16 mouse cellular contexts compared by ENCODE assay signal in genomic region chr11:86434106-86434505, GRCm38 (mm10). TPM values are rescaled to one million over a fixed set of nuclear protein-coding genes. Genes with fewer than 3 reads are reported as not detected.
DNase-seq lines count a peak whose midpoint lies in the region; ATAC-seq lines count a peak whose summit lies in the region.
"Had no signal": no experiment of that assay in that cellular context is flagged by ENCODE, and none has a peak within 500 bp of the region (broad histone marks: within the 10 kb centered on the region; RNA-seq: fewer than 3 reads in every experiment).

No protein-coding gene starts in this region.

- DNase-seq in frontal cortex, adult 2 months (ENCODE audit: extremely low spot score in 1 of 2, low spot score in 1 of 2) = peak; percentile 24 to 65
- no peak for DNase-seq in frontal cortex, postnatal 14 days (ENCODE audit: low spot score in 2 of 2)
- peak; percentile 25 to 50 for DNase-seq in right cerebral cortex, adult 2 months (ENCODE audit: low spot score in 2 of 2)
- no peak for DNase-seq in right cerebral cortex, postnatal 36 days (ENCODE audit: low spot score in 2 of 2)
- DNase-seq in layer of hippocampus, adult 9-11 months = peak; percentile 74
- DNase-seq in cerebellum, postnatal 10 days = no peak
- DNase-seq: adrenal gland, postnatal 10 days; B cell, adult 2 months; cerebellum, adult 2 months; gastrocnemius, postnatal 25 days; kidney, adult 9 months; kidney, postnatal 36 days; liver; lung, adult 18-20 months had no signal

- ATAC-seq in megakaryocyte-erythroid progenitor cell, adult 5-6 weeks (replicated peaks; ENCODE audit: low FRiP score, low TSS enrichment, poor library complexity, severe bottlenecking) = no peak
- ATAC-seq: inflammation-experienced regulatory T-cells, adult 6 months had no signal

RNA-seq across cellular contexts. Expression of gene Rnft1, which starts 50.4 kb away (rescaled TPM):
- polyA plus RNA-seq in frontal cortex, adult 2 months (2012; rRNA removed) = 11.2 and 11.8 TPM in 2 replicates
- total RNA-seq in megakaryocyte-erythroid progenitor cell, adult 5-6 weeks (2014; fragmentation: Nextera tagmentation) = 6.9 and 11.3 TPM in 2 replicates
- 8.4 and 13.1 TPM in 2 replicates for total RNA-seq in megakaryocyte-erythroid progenitor cell, adult 5-6 weeks (2017)

Comparison
In these comparisons a context has a peak if more than half of its experiments do, and no peak if none do; other contexts are left out.
1. DNase-seq: peak in frontal cortex, adult 2 months (2 of 2), right cerebral cortex, adult 2 months (2 of 2) and layer of hippocampus, adult 9-11 months (single experiment); none in frontal cortex, postnatal 14 days (0 of 2), right cerebral cortex, postnatal 36 days (0 of 2) and cerebellum, postnatal 10 days (0 of 2).